Mouse (Mus musculus): ENCODE measurements around the gene Lnpk.

Lnpk gene

DNA sequence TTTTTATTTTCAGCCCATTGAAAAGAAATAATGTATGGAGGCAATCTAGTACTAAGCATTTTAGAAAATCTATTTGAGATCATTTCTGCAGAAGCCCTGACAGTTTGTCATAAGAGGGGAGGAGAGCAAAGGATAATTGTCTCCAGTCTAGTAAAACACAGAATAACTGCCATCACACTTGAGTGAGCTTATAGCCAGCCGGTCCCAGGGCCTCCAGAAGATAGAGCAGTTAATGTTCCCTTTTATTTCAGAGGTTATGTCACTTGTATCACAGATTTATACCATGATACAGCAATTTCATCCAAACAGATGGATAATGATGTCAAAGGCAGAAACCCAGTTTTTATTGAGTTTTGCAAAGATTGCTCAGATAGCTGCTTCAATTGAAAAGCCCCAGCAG lies 89.0 kb downstream of the Lnpk start:
- no peak for DNase-seq (ENCODE audit: low spot score in 2 of 2)

DNA sequence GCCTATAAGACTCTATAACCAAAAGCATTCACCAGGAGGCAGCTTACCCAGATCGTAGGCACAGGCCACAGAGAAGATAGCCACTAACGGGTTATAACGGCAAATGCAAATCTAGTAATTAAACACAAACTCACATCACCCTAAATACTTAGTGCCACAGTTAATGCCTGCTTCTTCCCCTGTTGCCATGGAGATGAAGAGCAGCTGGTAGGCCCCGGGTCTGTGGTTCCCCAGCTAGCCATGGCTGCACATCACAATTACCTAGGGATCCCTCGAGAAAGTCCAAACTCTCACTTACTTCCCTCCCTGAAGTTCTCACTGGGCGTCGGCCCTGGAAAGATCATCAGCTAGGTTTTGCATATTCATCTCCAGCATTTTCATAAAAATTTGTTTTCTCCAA lies 90.8 kb downstream of the Lnpk start:
- no peak for DNase-seq (ENCODE audit: low spot score in 2 of 2)

DNA sequence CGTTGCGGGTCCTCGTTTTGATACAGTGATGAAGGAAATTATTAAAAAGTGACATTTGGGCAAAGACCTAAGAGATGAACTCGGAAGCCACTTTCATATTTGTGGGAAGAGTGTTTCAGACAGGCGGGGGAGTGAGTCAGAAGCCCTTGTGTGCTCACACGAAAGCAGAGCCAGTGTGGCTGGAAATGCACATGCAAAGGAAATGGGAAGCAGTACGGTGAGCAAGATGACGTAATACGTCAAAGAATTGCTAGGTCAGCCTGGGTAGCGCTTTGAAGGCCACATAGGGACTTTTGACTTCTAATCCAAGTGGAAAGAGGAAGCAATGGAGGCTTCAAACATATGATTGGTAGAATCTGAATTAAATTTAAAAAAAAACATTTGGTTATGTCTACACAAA lies 96.6 kb downstream of the Lnpk start:
- DNase-seq (ENCODE audit: low spot score in 2 of 2), result no peak

GRCm38 (mm10) chr2:74482086-74482485 lies 97.1 kb downstream of the Lnpk start:
- no peak for DNase-seq (ENCODE audit: low spot score in 2 of 2)

Data from spleen, postnatal 36 days (tissue).